Mouse (Mus musculus): ENCODE results near the gene 1700037H04Rik. TPM values are rescaled to one million over a fixed set of nuclear protein-coding genes. Genes with fewer than 3 reads are reported as not detected.

1700037H04Rik gene
- total RNA-seq, 2 experiments from 2014 or later = 17.9 to 21.2 TPM

- DNase-seq = peak; percentile 90
- intact Hi-C loops (cut with DNase I) = loop anchor here (2.0 kb wide), 3 partner anchors 19 to 73 kb away; partner anchors contain the start of gene 1700037H04Rik
Measured at GRCm38 (mm10) chr2:131179990-131180587, 20.2 kb upstream of the 1700037H04Rik start, which contains the start of gene Cenpb. Cenpb (minus strand) TSS chr2:131180067.

GRCm38 (mm10) chr2:131179246-131179886, 19.5 kb upstream of the 1700037H04Rik start:
- DNase-seq = peak; percentile 71 to 74
- intact Hi-C loops (cut with DNase I) = loop anchor here (2.0 kb wide), 1 partner anchor 19 kb away; the partner anchor contains the start of gene 1700037H04Rik

- DNase-seq = peak; percentile 28 to 35
- intact Hi-C loops (cut with DNase I) = loop anchor here (2.0 kb wide), 1 partner anchor 18 kb away; the partner anchor contains the start of gene 1700037H04Rik
Measured at GRCm38 (mm10) chr2:131178828-131179245, 19.0 kb upstream of the 1700037H04Rik start.

- intact Hi-C loops (cut with DNase I) = loop anchor here (2.0 kb wide), 1 partner anchor 17 kb away; the partner anchor contains the start of gene 1700037H04Rik
- no peak for DNase-seq
Measured at GRCm38 (mm10) chr2:131177932-131178331, 18.1 kb upstream of the 1700037H04Rik start.

- no peak for DNase-seq
- intact Hi-C loops (cut with DNase I) = no loop called here
Measured at GRCm38 (mm10) chr2:131176491-131176890, 16.6 kb upstream of the 1700037H04Rik start.

GRCm38 (mm10) chr2:131175945-131176309, 16.0 kb upstream of the 1700037H04Rik start:
- intact Hi-C loops (cut with DNase I) = no loop called here
- no peak for DNase-seq

- intact Hi-C loops (cut with DNase I) = no loop called here
- DNase-seq = no peak
Measured at GRCm38 (mm10) chr2:131175286-131175944, 15.5 kb upstream of the 1700037H04Rik start.

- DNase-seq = peak; percentile 76 to 80
- intact Hi-C loops (cut with DNase I) = no loop called here
Measured at GRCm38 (mm10) chr2:131174700-131175099, 14.8 kb upstream of the 1700037H04Rik start.

GRCm38 (mm10) chr2:131172322-131172721, 12.4 kb upstream of the 1700037H04Rik start:
- intact Hi-C loops (cut with DNase I) = no loop called here
- DNase-seq = no peak

- intact Hi-C loops (cut with DNase I) = no loop called here
Measured at GRCm38 (mm10) chr2:131171401-131172104, 11.7 kb upstream of the 1700037H04Rik start.

GRCm38 (mm10) chr2:131170936-131171335, 11.1 kb upstream of the 1700037H04Rik start:
- DNase-seq = no peak
- intact Hi-C loops (cut with DNase I) = no loop called here

More at GRCm38 (mm10) chr2:131171401-131172104, 11.7 kb upstream of the 1700037H04Rik start:
- peak; percentile 61 to 67 for DNase-seq

GRCm38 (mm10) chr2:131168914-131169313, 9.0 kb upstream of the 1700037H04Rik start:
- no peak for DNase-seq
- intact Hi-C loops (cut with DNase I) = loop anchor here (10.0 kb wide), 1 partner anchor 204 kb away; no protein-coding TSS in a partner anchor

- intact Hi-C loops (cut with DNase I) = loop anchor here (10.0 kb wide), 1 partner anchor 203 kb away; no protein-coding TSS in a partner anchor
- DNase-seq = no peak
Measured at GRCm38 (mm10) chr2:131167984-131168383, 8.1 kb upstream of the 1700037H04Rik start.

GRCm38 (mm10) chr2:131166172-131166571, 6.3 kb upstream of the 1700037H04Rik start:
- intact Hi-C loops (cut with DNase I) = loop anchor here (10.0 kb wide), 1 partner anchor 201 kb away; no protein-coding TSS in a partner anchor
- DNase-seq = no peak

GRCm38 (mm10) chr2:131163924-131164323, 4.0 kb upstream of the 1700037H04Rik start:
- intact Hi-C loops (cut with DNase I) = loop anchor here (10.0 kb wide), 1 partner anchor 199 kb away; no protein-coding TSS in a partner anchor
- DNase-seq = no peak

GRCm38 (mm10) chr2:131160671-131161111, 810 bp upstream of the 1700037H04Rik start:
- intact Hi-C loops (cut with DNase I) = loop anchor here (1.0 to 10.0 kb wide), 4 partner anchors 18 to 196 kb away; no protein-coding TSS in a partner anchor
- DNase-seq = peak; percentile 65 to 67

GRCm38 (mm10) chr2:131159491-131159910, 380 bp downstream of the 1700037H04Rik start:
- no peak for DNase-seq
- intact Hi-C loops (cut with DNase I) = no loop called here

GRCm38 (mm10) chr2:131156987-131157386, 2.9 kb downstream of the 1700037H04Rik start:
- intact Hi-C loops (cut with DNase I) = no loop called here
- DNase-seq = no peak

- no peak for DNase-seq
- intact Hi-C loops (cut with DNase I) = no loop called here
Measured at GRCm38 (mm10) chr2:131154036-131154435, 5.8 kb downstream of the 1700037H04Rik start.

- intact Hi-C loops (cut with DNase I) = no loop called here
- no peak for DNase-seq
Measured at GRCm38 (mm10) chr2:131152166-131152730, 7.6 kb downstream of the 1700037H04Rik start.
